Mouse (Mus musculus) bone marrow macrophage, adult 2 months (primary cell): Measurements from ENCODE around the gene Vwa8.

ENCODE experiments used
- CTCF ChIP-seq: IDR thresholded peaks from 2 replicates; pipeline ENCODE4 v1.5.1; 2012; ENCODE audit warnings: low read depth, mild to moderate bottlenecking, low read length, moderate library complexity
- POLR2A ChIP-seq: IDR thresholded peaks from 2 replicates; pipeline ENCODE4 v1.6.1; 2012; ENCODE audit warnings: mild to moderate bottlenecking, low read depth, low read length, borderline replicate concordance

GRCm38 (mm10) chr14:79164334-79164733, 315.5 kb downstream of the Vwa8 start:
- no peak for TF ChIP-seq CTCF
- TF ChIP-seq POLR2A, result no peak
